Mouse (Mus musculus) brain, adult 2 months (tissue): ENCODE data around the gene Slc9b1.

Experiments
- DNase-seq: peaks from one replicate; pipeline ENCODE4 v3.0.0; 2011; ENCODE audit warnings: low read depth, low spot score

The Slc9b1 gene

DNA sequence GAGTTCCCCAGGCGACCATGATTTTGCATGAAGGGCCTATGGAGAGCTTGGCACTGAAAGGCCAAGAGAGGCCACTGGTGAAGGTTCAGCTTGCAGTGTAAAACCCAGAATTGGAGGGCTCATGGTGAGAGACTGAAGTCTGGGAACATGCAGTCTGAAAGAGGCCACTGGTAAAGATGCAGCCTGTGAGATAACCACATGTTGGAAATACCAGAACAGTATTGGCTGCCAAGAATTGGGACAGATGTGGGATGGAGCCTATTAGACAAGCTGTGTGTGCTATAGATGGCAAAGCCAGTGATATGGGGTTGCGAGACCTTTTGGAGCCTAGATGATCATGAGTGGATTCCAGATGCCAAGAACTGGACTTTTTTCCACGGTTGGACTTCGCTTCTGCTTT is 32.0 kb downstream of the Slc9b1 start:
- no peak for DNase-seq

DNA sequence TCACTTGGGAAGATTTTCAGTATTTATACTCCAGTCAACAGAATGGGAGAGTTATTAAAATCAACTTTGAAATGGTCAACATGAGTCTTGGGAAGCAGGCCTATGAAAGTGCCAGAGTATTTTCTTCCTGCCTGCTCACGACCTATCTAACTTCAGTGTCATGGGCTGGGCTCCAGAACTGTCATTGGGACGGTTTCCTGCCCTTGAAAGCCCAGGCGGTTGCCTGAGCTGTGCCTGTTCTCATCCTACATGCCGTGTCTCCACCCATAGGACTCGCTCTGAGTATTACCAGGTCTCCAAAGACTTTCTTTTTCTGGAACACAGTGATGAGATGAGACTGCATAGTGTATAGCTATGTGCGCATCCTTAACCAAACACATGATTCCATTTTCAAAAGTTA is 45.4 kb downstream of the Slc9b1 start:
- no peak for DNase-seq

DNA sequence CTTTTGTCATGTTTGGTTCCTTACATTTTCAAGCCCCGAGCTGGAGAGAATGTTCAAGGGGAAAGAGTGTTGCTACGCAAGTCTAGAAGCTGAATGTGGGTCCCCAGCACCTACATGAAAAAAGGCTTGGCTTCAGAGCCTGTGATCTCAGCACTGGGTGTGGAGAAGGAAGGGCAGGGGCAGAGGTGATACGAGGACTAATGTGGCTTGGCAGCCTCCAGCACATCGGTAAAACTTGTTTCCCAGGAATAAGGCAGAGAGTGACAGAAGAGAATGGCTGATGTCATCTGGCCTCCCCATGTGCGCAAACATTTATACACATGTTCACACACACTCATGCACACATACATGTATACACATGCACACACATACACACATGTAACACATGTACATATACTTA is 47.3 kb downstream of the Slc9b1 start:
- DNase-seq: no peak

DNA sequence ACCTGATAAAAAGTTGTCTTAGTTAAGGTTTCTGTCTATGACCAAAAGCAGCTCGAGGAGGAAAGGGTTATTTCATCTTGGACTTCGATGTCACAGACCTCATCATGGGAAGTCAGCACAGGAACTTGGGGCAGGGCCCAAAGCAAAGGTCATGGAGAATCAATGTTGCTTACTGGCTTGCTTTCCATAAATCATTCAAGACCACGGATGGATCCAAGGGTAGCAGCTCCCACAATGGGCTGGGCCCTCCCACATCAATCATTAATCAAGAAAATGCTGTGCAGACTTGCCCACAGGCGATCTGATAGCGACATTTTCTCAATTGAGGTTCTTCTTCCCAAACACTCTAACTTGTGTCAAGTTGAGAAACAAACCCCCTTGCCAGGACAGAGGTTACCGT is 48.3 kb downstream of the Slc9b1 start:
- no peak for DNase-seq

DNA sequence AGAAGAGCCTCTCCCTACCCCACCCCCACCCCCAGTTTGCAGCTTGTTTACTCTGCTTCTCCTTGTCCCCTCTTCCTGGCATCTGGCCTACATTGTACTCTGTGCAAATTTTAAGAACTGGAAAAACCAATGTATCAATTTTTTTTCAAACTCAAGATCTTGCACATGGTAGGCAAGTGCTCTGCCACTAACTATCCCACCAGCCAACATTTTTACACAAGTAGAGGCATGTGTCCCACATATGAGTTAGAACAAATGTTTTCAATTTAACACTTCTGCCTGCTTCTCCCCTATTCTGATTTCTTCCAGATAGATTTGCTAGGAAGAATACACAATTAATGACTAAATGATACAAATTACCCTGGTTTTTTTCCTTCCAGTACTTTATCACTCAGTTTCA is 49.3 kb downstream of the Slc9b1 start:
- DNase-seq: no peak

DNA sequence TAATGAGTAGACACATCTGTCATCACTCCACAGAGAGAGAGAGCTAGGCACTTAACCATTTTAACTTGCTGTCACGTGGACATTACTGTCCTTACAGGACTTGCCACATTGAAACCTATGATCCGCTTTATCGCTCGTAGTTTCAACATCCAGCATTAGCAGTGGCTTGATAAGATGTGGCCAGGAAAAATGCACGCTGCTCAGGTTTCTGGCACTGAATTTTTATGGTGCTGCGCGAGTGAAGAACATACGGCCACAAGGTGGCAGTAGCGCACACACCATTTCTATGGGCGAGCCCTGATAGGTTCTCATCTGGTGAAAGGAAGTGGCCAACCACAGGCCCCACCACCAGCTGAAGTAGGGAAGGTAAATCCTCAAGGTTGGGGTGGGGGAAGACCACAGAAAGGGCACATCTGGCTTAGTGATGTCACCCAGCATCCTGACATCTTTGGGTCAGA is 54.4 kb downstream of the Slc9b1 start:
- DNase-seq: peak; percentile 91

DNA sequence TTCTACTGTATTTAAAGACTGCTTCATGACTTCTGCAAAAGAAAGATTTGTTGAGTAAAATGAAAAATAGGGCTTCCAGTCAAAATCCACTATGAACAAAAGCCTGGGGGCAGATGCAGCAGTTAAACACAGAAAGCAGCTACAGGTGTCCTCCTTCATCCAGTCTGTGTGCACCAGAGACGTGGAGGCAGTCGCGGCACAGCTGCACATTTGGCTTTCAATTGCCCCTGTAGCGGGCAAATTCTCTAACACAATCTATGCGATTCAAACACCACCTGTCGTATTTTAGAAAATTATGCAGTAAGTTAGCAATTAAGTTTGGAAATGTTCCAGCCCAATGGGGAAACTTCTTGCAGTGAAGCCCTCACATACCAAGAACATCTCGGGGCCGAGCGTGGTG is 55.4 kb downstream of the Slc9b1 start:
- peak; percentile 46 for DNase-seq

DNA sequence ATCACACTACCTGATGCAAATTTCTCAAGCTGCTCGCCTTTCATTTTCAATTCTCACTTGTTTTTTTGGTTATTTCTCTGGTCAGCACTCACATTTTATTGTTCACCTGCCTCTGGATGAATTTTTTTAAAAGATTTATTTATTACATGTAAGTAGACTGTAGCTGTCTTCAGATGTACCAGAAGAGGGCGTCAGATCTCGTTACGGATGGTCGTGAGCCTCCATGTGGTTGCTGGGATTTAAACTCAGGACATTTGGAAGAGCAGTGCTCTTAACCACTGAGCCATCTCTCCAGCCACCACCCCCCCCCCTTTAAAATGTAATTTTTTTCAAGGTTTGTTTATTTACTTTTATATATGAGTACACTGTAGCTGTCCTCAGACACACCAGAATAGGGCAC is 56.0 kb downstream of the Slc9b1 start:
- DNase-seq: no peak

DNA sequence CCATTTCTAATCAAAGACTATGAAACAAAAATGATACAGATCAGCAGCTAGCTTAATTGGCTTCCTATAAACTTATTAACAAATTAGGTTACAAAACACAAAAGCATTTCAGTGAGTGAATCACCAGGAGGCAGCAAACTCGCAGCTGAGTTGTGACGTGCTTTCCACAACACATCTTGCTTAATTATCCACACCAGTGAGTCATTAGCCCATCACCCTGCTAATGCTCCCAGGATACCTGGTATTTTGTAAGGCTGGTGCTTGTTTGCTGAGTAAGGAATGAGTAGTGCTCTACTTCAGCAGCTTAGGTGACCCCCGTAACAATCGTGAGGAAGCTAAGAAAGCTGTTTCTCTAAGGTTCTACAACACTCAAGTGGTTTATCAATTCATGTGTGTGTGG is 56.8 kb downstream of the Slc9b1 start:
- DNase-seq: peak; percentile 70

DNA sequence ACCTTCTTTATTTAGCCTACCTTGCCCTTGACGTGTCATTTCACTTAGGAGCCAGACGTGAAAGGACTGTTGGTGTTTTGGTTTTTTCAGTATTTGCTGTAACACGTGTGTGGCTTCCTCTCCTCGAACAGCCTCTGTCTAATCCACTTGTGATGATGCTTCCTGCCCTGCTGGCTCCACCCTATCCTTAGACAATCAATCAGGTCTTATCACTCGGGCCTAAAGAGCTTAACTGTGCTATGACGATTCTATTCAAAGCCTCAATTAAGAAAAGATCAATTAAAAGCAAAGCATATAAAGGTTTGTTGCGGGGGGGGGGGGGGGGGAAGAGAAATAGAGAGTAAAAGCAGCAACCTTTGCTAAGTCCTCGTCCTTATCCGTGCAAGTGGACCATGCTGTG is 59.5 kb downstream of the Slc9b1 start:
- DNase-seq: no peak

DNA sequence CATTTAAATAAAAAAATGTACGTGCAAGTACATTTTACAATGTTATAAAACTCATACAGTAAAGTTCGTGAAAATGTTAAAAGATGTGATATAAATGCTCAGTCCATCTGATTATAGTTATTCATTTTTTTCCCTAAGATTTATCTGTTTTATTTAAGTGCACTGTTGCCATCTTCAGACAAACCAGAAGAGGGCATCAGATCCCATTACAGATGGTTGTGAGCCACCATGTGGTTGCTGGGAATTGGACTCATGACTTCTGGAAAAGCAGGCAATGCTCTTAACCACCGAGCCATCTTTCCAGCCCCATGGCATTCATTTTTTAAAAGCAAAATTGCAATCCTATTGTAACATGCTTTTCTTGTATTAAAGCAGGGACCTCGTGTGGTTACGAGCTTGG is 61.4 kb downstream of the Slc9b1 start:
- DNase-seq: no peak

DNA sequence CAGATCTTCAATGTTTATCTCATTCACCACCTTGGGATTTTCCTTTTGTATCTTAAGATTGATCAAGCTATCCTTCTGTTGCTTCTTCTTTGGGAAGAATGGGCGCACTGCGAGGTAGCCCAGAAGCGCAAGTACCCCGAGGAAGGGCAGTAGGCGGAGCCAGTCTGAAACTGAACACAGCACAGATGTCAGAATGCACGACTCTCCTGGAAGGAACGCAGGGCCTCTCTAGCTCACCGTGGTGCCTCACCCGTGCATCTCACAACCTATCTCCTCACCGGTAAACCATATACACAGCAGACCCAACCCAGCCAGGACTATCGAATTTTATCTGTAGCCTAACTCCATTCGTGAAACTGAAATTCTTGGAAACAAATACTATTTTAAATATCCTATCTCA is 63.2 kb downstream of the Slc9b1 start:
- no peak for DNase-seq

DNA sequence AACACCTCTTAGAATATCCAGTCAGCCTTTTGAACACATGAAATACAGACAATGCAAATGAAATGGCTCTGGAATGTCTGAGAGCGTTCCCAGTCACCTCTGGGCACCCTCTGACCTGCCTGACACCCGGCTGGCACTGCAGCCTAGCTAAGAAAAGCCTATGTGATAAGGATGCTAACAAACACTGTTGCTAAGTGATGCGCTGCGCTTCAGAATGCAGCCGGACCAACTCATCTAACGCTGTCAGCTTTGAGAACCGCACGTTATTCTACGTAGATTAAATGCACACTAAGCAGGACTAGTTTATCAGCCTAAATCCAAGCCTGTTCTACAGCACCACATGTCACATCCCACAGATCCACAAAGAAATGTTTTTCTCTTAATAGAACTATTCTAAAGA is 64.0 kb downstream of the Slc9b1 start:
- no peak for DNase-seq

DNA sequence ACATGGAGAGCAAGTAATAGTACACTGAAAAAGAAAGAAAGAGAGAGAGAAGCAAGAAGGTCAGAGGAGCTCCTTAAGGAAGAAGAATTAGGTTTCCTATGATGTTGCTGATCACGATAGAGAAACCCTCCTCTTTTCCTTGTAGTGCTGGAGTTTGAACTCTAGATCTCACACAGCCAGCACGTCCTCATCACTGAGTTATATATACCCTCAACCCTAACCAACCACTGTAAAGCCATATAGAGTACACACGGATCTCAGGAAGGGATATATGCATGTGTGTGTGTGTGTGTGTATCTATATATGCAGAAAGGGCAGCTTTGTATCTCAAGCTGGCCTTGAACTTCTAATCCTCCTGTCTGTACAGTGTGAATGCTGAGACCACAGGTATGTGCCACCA is 69.4 kb downstream of the Slc9b1 start:
- DNase-seq: no peak

DNA sequence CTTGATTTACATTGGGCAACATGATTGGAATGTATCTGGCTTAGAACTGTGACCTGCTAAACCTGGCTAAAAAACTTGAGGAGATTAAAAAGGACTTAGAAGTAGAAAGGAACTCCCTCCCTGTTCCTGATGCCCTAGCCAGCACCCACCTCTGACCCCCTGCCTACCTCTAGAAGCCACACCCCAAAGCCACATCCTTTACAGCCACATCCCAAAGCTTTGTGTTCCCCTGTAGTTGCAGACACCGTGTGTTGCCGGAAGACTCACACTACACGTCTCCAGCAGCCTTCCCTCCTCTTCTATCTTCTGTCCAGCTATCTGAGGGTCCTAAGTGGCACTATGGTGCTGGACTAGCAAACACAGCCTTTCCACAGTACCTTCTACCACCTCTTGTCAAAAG is 70.0 kb downstream of the Slc9b1 start:
- DNase-seq: no peak

DNA sequence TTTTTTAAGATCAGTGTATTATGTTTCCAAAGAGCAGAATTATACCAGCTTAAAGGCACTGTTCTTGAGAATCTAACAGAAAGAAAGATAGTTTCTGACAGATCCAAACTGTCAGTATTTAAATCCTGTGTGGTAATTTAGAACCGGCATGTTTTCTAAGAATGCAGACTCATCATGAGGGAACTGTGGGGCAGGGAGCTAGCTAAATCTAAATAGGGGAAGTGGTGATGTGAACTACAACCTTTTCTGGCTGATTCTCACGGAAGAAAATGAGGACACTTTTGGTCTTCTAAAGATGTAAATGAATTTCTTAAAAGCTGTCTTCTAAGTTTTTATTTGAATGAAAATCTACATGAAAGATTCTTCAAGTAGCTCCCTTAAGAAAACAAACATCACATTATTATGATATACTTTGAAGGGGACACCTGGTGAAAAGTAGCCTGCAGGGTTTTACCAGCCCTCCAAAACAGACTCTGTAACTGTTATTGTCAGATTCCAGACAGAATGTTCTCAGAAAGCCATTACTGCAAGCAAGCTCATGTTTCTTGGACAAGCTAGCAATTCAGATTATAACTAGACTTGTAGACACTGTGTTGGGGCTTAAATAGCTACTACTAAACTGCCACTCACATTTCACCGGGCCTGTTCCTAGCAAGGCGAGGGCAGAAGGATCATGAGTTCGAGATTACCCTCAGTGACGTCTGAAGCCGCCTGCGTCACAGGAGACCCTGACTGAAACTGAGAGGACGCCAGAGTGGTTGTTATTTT is 72.9 kb downstream of the Slc9b1 start:
- DNase-seq: no peak

DNA sequence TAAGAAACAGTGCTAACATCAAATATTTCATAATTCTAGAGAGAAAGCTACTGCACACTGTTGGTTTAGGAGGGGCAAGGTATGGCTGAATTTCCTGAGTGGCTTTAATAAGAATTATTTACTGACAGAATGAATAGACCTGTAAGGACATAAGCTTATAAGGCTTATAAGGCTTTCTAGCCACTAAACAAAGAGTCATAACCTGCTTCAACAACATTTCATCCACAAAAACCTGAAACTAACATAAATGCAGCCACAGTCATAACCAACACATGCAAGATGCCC is 73.4 kb downstream of the Slc9b1 start:
- DNase-seq: no peak

DNA sequence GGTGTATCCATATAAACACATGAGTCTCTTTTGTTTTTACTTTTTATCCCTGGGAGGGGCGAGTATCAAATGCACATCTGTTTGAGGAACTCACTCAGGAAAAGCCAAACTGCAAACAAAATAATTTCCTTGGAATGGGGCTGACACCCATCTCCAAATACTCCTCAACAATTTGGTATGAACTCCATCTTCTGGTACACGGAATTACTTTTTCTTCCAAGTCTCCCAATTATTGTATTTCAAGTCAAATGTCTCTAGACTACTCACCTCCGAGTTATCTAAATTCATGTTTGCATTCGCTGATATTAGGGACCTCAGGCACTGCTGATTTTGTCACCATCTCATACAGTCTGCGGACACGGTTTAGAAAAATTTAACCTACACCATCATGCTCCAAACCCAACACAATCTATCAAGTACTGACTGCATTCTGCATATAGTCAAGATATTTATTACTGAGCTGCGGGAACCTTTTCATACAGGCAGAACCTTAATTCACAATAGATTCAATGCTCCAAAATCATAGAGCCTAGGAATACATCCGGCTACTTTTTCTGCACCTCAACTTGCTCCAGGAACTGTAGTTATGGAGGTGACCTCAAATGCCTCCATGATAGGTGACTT is 74.5 kb downstream of the Slc9b1 start:
- DNase-seq: no peak

DNA sequence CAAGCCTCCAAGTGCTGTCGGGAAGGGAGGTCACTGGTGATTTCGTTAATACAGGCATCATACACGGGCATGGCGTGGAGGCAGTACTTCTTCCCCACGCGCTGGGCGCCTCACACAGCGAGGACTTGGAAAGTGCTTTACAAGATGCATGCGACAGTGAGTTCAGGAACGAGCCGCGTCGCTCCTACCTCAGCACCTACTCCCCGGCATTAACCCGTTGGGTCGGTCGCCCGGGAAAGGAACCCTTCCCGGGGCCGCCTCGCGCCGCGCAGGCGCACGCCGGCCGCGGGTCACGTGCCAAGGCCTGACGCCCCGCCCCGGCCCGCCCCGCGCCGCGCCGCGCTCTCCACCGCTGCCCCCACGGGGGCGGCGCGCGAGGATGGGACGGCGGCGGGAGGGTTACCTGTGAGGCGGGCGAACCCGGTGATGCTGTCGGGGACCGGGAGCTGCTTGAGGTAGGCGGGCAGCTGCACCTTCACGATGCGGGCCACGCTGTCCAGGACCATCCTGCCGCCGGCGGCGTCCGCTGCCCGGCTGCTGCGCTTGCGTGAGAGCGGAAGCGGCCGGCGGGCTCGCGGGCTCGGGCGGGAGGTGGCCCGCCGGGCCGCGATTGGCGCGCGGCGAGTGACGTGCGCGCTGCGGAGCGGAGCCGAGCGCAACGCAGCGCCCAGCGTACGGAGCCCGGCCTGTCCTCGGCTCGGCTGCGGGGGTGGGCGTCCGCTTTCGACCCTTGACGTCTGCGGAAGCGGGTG is 75.2 kb downstream of the Slc9b1 start:
- peak; percentile 96 for DNase-seq

DNA sequence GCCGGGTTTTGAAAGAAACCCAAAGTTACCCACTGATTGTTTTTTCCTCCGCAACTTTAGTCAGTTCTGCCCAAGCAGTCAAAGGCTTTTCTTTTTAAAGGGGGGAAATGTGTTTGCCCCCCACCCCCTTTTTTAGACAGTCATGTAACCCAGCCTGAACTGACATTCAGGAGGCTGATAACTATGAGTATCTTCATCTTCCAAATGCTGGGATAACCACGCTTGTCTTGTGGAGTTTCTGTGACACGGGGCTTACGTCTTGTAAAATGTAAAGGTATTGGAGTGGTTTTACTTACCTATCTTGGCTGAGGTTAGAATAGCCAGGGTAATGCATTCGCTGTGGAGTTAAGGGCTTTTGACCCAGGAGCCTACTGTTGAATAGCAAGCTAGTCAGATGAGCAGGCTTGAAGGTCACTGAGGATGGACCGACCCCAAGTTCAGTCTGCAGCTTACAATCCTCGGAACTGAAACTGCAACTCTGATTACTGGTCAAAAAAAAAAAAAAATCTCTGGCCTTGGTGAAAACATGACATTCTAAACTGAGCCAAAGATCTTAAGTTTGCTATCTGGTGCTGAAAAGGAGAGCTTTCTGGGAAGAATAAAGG is 75.9 kb downstream of the Slc9b1 start, which contains the start of gene Cisd2:
Cisd2 (minus strand) TSS at position 318 of the 605 bp plus-strand sequence.
- peak; percentile 24 for DNase-seq

DNA sequence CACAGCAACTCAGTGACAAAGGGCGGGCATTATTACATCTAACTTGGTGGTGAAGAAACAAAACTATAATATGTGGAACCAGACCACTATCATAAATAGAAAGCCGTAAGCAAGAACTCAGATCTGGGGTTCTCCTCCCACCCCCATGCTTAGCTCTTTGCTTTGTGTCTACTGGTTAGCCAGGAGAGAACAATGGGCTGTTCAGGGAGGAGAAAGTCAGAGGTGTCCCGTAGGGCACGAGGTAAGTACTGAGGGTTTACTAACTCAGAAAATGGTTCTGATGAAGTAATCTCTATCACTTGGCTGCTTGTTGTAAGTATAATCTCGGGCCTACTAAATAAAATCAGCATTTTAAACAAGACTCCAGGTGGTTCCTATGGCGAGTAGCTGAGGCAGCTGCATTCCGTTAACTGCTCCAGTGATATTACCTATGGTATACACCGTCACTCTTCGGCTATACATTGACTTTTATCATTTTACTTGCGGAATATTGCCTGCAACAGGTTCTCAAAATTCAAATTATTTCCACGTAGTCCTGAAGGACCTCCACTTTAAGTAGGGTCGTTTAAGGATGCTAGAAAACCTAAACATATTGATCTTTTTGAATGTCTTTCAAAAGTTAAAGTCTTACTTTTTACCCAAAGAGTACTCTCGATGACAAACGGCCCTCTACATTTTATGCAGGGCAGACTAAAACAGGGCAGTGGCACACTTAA is 89.2 kb downstream of the Slc9b1 start:
- no peak for DNase-seq
